Mouse (Mus musculus) hindbrain, postnatal 0 days (tissue): ENCODE measurements around the gene Ap5z1. TPM values are rescaled to one million over a fixed set of nuclear protein-coding genes. Genes with fewer than 3 reads are reported as not detected.

Experiments used
- ATAC-seq: fragments of 200-750 bp; cut with Nextera tagmentation; 2 replicates; pipeline ENCODE4 v1.8.0; 2017; ENCODE audit warnings: mild to moderate bottlenecking, moderate TSS enrichment, moderate library complexity
- DNase-seq: peaks from one replicate; pipeline ENCODE4 v3.0.0-alpha.2; 2015; ENCODE audit warnings: low spot score
- H3K27ac ChIP-seq: fragments of 300-500 bp; sonication (generic); 2 replicates; pipeline ENCODE4 v1.5.1; 2014; ENCODE audit warnings: mild to moderate bottlenecking
- H3K27me3 ChIP-seq: fragments of 300-500 bp; sonication (generic); 2 replicates; pipeline ENCODE4 v1.6.1; 2014; ENCODE audit warnings: low read length, mixed read lengths; ENCODE audit not compliant: insufficient read depth
- H3K36me3 ChIP-seq: fragments of 300-500 bp; sonication (generic); 2 replicates; pipeline ENCODE4 v1.6.1; 2014; ENCODE audit warnings: low read length, mixed read lengths; ENCODE audit not compliant: insufficient read depth
- H3K4me1 ChIP-seq: fragments of 300-500 bp; sonication (generic); 2 replicates; pipeline ENCODE4 v1.6.1; 2014; ENCODE audit warnings: antibody characterized with exemption, low read length, mixed read lengths; ENCODE audit not compliant: insufficient read depth
- H3K4me2 ChIP-seq: fragments of 300-500 bp; sonication (generic); 2 replicates; pipeline ENCODE4 v1.6.1; 2014; ENCODE audit warnings: low read depth, mild to moderate bottlenecking, low read length, moderate library complexity, mixed read lengths
- H3K4me3 ChIP-seq: fragments of 300-500 bp; sonication (generic); 2 replicates; pipeline ENCODE4 v1.5.1; 2014; ENCODE audit warnings: low read length
- H3K9ac ChIP-seq: fragments of 300-500 bp; sonication (generic); replicated peaks from 2 replicates; pipeline ENCODE4 v1.6.1; 2014; ENCODE audit warnings: mild to moderate bottlenecking, low read length, moderate library complexity, mixed read lengths
- H3K9me3 ChIP-seq: fragments of 300-500 bp; sonication (generic); 2 replicates; pipeline ENCODE4 v1.6.1; 2016; ENCODE audit warnings: low read length, mixed read lengths
- CTCF ChIP-seq: IDR thresholded peaks from 2 replicates; pipeline ENCODE4 v1.5.1; 2016; ENCODE audit warnings: antibody characterized with exemption, control low read depth, low read depth
- WGBS: fragments of 180-500 bp; shearing (Covaris S2); extraction: QIAGEN DNeasy Blood & Tissue Kit; methylation state at CpG from one replicate; pipeline ENCODE4 v1.1.7; 2014; 5-methylcytosine and 5-hydroxymethylcytosine counted together
- polyA plus RNA-seq: library from polyadenylated mRNA; unstranded; fragments of >200 nt; fragmentation: Nextera tagmentation; extraction: Ambion mirVana; gene quantifications from 2 replicates; pipeline ENCODE4 v1.2.1, GENCODE M21; 2015
- total RNA-seq: library from RNA; depleted of rRNA; stranded (reverse); fragments of >200 nt; gene quantifications from 2 replicates; pipeline ENCODE4 v1.2.3, GENCODE M21; 2014

Gene Ap5z1
- total and polyA plus RNA-seq, 2 experiments from 2014 or later: 7.5 to 22.1 TPM

DNA sequence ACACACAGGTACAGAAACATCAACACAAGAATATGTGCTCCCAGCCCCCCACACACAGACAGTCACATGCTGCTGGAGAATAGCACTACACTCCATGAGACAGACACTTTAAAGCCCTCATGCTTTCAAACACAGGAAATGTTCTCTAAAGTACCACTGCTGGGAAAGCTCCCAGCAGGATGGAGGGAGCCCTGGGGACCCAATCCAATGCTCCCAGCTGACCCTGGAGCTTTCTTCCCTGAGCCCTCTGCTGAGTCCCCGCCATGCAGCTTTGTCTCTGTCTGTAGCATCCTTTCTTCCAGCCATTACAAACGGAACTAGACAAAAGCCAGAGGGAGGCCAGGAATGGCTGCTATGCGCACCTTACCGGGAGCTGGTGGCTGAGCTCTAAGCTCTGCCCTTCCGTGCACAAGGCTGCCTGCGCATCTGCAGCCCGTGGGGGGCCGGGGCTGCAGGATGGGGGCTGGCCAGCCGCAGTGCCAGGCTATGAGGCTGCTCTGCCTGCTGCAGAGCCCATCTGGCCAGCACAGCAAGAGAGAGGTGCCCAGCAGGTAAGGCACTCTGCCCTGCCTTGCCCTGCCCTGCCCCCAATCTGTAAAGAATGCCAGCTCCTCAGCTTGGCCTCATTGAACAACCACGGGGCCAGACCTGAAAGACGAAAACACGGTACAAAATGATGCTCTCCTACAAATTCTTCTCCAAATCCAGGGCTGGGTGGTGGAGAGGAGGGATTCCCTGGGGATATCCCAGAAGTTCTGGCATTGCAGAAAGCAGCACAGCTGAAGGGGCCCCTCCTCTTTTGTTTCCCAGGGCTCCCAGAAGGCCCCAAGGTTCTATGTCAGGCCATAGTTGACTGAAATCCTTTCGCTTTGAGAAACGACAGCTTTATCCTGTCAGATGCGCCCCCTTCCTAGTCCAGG is 45.7 kb downstream of the Ap5z1 start:
- H3K4me2 ChIP-seq: peak overlapping the region; percentile 52
- no peaks in the 10 kb centered on the region for H3K27me3 ChIP-seq
- ATAC-seq: peak; percentile 71
- H3K9me3 ChIP-seq: no peaks in the 10 kb centered on the region
- peak; percentile 50 for DNase-seq
- no peak for TF ChIP-seq CTCF
- H3K4me1 ChIP-seq: peaks cover 14% of the 10 kb centered on the region
- H3K4me3 ChIP-seq: peak overlapping the region; percentile 26
- 6% methylated on average over 15 of the region's 15 CpGs for WGBS
- peak overlapping the region; percentile 54 for H3K9ac ChIP-seq
- peak overlapping the region; percentile 93 for H3K27ac ChIP-seq
- H3K36me3 ChIP-seq: 0 out of 2 replicates have a peak, but pooled peaks cover 3% of the 10 kb centered on the region

DNA sequence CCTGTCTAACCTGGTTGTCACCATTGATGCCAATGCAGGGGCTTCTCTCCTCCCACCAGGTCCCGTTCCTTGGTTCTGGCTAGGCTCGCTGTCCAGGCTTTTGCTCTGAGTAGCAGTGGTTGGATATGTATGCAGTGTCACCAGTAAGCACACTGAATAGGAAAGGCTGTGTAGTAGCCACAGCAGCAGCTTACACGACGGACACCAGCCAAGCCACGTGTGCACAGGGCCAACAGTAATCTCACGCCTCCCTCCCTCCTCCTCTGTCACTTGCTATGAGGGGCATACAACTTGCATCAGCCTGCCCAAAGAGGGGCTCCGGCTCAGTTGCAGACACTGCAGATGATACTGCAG is 46.3 kb downstream of the Ap5z1 start:
- Histone ChIP-seq H3K4me2 (peak overlapping the region; percentile 52; the same call in 1 of the 2 replicates), H3K36me3 (0 out of 2 replicates have a peak, but pooled peaks cover 3% of the 10 kb centered on the region), H3K9ac (peak overlapping the region; percentile 54; the same call in 1 of the 2 replicates), H3K27me3 (no peaks in the 10 kb centered on the region), H3K4me1 (peaks cover 14% of the 10 kb centered on the region), H3K27ac (peak overlapping the region; percentile 93), H3K9me3 (no peaks in the 10 kb centered on the region), H3K4me3 (no peak overlapping the region)
- TF ChIP-seq CTCF: no peak
- DNase-seq: peak; percentile 45
- peak; percentile 61 for ATAC-seq
- WGBS: 32% methylated on average over 7 of the region's 7 CpGs

DNA sequence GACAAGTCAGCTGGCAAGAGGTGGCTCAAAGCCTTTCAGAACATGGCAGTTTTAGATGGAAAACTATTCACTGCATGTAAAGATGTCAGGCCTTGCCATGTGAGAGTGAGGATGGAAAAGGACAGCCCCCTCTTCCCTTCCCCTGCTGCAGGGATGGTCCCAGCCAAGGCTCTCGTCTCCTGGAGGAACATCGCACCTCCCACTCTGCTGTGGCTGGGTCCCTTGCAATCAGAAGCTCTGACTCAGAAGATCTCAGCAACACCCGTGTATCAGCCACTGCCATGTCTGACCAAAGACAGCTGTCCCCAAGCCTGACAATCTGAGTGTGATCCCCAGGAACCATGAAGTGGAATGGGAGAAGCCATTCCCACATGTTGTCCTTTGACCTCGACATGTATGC is 48.4 kb downstream of the Ap5z1 start:
- Histone ChIP-seq H3K27ac (no peak overlapping the region), H3K9me3 (no peaks in the 10 kb centered on the region), H3K36me3 (no peaks in the 10 kb centered on the region), H3K4me1 (peaks cover 21% of the 10 kb centered on the region), H3K4me2 (no peak overlapping the region), H3K27me3 (no peaks in the 10 kb centered on the region), H3K9ac (no peak overlapping the region), H3K4me3 (no peak overlapping the region)
- WGBS: 91% methylated on average over 4 of the region's 4 CpGs
- ATAC-seq: no peak
- no peak for TF ChIP-seq CTCF
- no peak for DNase-seq

DNA sequence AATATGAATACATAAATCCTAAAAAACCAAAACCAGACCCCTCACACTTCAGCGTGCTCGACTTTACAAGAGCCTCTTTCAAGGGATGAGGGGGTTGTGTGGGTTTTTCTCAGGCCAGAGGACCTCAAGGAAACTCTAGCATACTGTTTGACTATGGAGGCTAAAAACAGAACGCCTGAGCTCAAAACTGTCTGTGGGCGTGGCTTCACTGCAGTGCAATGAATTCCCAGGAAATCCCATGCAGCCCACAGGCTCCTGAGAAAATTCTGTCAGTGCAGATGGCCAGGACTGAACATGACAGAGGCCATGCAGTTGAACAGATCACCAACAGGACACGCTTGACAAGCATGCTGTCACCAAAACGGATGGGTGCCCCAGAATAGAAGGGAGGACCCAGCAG is 55.2 kb downstream of the Ap5z1 start:
- no peak overlapping the region for H3K4me3 ChIP-seq
- peaks cover 7% of the 10 kb centered on the region; the same call in 1 of the 2 replicates for H3K4me1 ChIP-seq
- H3K9me3 ChIP-seq: no peaks in the 10 kb centered on the region
- H3K36me3 ChIP-seq: no peaks in the 10 kb centered on the region
- DNase-seq: no peak
- WGBS: 63% methylated on average over 6 of the region's 6 CpGs
- H3K9ac ChIP-seq: no peak overlapping the region
- TF ChIP-seq CTCF: no peak
- ATAC-seq: no peak
- no peak overlapping the region for H3K27ac ChIP-seq
- H3K4me2 ChIP-seq: no peak overlapping the region
- no peaks in the 10 kb centered on the region for H3K27me3 ChIP-seq

DNA sequence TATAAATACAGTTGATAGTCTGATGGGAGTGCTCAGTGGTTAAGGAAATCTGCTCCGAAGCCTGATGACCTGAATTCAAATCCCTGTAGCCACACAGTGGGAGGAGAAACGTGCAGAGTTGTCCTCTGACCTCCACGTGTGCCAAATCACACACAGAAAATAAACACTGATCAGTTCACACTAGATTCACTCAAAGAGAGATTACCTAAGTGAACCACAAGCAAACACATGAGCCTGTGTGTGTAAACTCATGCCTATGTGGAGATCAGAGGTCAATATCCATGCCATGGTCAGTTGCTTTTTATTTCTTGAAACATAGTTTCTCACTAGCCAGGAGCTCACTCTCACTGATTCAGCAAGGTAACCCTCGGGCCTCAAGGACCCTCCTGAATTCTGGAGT is 56.6 kb downstream of the Ap5z1 start:
- no peak overlapping the region for H3K9ac ChIP-seq
- no peaks in the 10 kb centered on the region for H3K36me3 ChIP-seq
- 79% methylated on average over 4 of the region's 4 CpGs for WGBS
- no peak overlapping the region for H3K27ac ChIP-seq
- no peaks in the 10 kb centered on the region for H3K9me3 ChIP-seq
- H3K4me1 ChIP-seq: peaks cover 7% of the 10 kb centered on the region; the same call in 1 of the 2 replicates
- TF ChIP-seq CTCF: no peak
- no peak overlapping the region for H3K4me3 ChIP-seq
- ATAC-seq (no peak), DNase-seq (no peak)
- no peak overlapping the region for H3K4me2 ChIP-seq
- no peaks in the 10 kb centered on the region for H3K27me3 ChIP-seq

DNA sequence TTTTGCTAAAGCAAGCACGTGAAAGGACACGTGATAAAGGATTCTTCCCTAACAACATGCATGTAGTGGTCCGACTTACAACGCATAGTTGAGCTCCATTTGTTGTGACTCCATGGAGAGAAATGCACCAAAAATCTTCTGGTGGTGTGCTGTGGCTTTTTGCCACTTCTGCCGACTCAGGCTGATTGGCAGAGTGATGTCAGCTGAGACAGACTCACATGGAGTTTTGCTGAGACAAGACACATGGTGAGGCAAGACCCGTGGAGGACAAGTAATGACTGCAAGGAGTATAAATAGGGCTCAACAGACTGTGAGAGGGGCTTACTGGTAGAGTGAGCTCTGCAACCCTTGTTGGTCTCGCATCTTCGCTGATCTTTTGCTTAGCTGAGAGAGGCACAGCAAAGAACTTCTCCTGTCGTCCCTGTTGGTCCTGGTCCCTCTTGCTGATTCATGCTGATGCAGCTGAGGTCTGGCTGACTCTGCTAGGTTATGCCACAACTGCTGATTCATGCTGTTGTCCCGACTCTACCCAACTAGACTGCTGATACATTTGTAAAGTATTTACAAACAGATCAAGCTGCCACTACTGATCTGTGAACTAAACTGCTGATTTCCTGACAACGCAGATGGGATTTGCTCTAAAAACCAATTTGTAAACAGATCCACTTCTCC is 57.6 kb downstream of the Ap5z1 start:
- TF ChIP-seq CTCF: no peak
- Histone ChIP-seq H3K4me1 (peaks cover 7% of the 10 kb centered on the region; the same call in 1 of the 2 replicates), H3K27me3 (no peaks in the 10 kb centered on the region), H3K36me3 (no peaks in the 10 kb centered on the region), H3K9ac (no peak overlapping the region), H3K27ac (no peak overlapping the region), H3K4me2 (no peak overlapping the region), H3K4me3 (no peak overlapping the region), H3K9me3 (no peaks in the 10 kb centered on the region)
- 87% methylated on average over 11 of the region's 11 CpGs for WGBS
- ATAC-seq (no peak), DNase-seq (no peak)
